Mouse (Mus musculus) olfactory bulb, adult 2 months (tissue): ENCODE measurements around the gene Elfn2.

Experiments
- CTCF ChIP-seq: fragments of 200-500 bp; IDR thresholded peaks from 2 replicates; pipeline ENCODE4 v1.5.1; 2012; ENCODE audit warnings: low read depth, mild to moderate bottlenecking, low read length, moderate library complexity; ENCODE audit not compliant: insufficient read depth
- POLR2A ChIP-seq: fragments of 200-500 bp; IDR thresholded peaks from 2 replicates; pipeline ENCODE4 v1.6.1; 2012; ENCODE audit warnings: mild to moderate bottlenecking, low read depth, low read length, moderate library complexity; ENCODE audit not compliant: insufficient read depth

DNA sequence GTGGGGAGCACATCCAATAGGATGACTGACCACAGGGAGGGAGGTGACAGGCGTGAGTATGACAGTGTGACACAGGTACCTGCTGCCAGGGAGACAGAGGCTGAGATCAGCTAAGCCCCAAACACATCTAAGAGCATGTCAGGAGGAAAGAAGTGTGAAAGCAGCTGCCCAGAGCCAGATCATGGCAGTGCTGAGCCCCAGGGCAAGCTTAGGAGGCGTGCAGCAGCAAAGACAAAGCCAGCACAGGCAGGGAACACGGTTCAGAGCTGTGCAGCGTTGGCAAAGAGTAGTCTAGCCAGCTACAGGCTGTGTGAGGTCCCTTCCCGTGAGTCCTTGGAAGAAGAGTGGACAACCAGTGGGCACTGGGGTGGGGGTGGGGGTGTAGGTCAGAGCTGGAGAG lies 40.9 kb downstream of the Elfn2 start:
- TF ChIP-seq CTCF, result no peak
- TF ChIP-seq POLR2A, result no peak
